8 mouse cellular contexts compared by ENCODE assay signal in genomic region chr7:67259828-67260563, GRCm38 (mm10). TPM values are rescaled to one million over a fixed set of nuclear protein-coding genes. Genes with fewer than 3 reads are reported as not detected.
DNase-seq lines count a peak whose midpoint lies in the region; ATAC-seq and TF ChIP-seq lines count a peak whose summit lies in the region.

No protein-coding gene starts in this region.

- WGBS in neural tube, embryonic 13.5 days, result 61% methylated on average over 4 of the region's 4 CpGs
- 68% methylated on average over 4 of the region's 4 CpGs for WGBS in neural tube, embryonic 15.5 days
- WGBS in forebrain, embryonic 16.5 days, result 25% methylated on average over 4 of the region's 4 CpGs
- 73% methylated on average over 4 of the region's 4 CpGs for WGBS in hindbrain, embryonic 14.5 days
- 21% methylated on average over 4 of the region's 4 CpGs for WGBS in liver, adult 2 months

- H3K4me1 ChIP-seq in neural tube, embryonic 13.5 days (replicated peaks), result no peaks in the 10 kb centered on the region
- no peaks in the 10 kb centered on the region for H3K4me1 ChIP-seq in neural tube, embryonic 15.5 days
- H3K4me1 ChIP-seq in forebrain, embryonic 16.5 days (replicated peaks; ENCODE audit: control insufficient read depth, insufficient read depth, low read length), result no peaks in the 10 kb centered on the region
- H3K4me1 ChIP-seq in hindbrain, embryonic 14.5 days (replicated peaks; ENCODE audit: control insufficient read depth, insufficient read depth, low read length), result no peaks in the 10 kb centered on the region
- peaks cover 3% of the 10 kb centered on the region; the same call in 1 of the 2 replicates for H3K4me1 ChIP-seq in liver, adult 2 months (ENCODE audit: control insufficient read depth, insufficient read depth, low read length)

- no peak overlapping the region for H3K4me2 ChIP-seq in neural tube, embryonic 13.5 days
- H3K4me2 ChIP-seq in neural tube, embryonic 15.5 days, result no peak overlapping the region
- H3K4me2 ChIP-seq in forebrain, embryonic 16.5 days (ENCODE audit: low read length), result no peak overlapping the region
- H3K4me2 ChIP-seq in hindbrain, embryonic 14.5 days (replicated peaks), result no peak overlapping the region

- no peaks in the 10 kb centered on the region; the same call in 1 of the 2 replicates for H3K79me2 ChIP-seq in liver, adult 2 months (ENCODE audit: control insufficient read depth, insufficient read depth, low read length)

- H3K36me3 ChIP-seq in neural tube, embryonic 13.5 days, result peaks cover 29% of the 10 kb centered on the region
- H3K36me3 ChIP-seq in neural tube, embryonic 15.5 days, result peaks cover 12% of the 10 kb centered on the region; the same call in 1 of the 2 replicates
- peaks cover 9% of the 10 kb centered on the region for H3K36me3 ChIP-seq in forebrain, embryonic 16.5 days (ENCODE audit: control insufficient read depth, insufficient read depth)
- H3K36me3 ChIP-seq in hindbrain, embryonic 14.5 days (replicated peaks; ENCODE audit: control insufficient read depth, insufficient read depth), result peaks cover 27% of the 10 kb centered on the region
- peaks cover 21% of the 10 kb centered on the region for H3K36me3 ChIP-seq in liver, adult 2 months (ENCODE audit: control insufficient read depth, insufficient read depth, low read length)

- no peaks in the 10 kb centered on the region for H3K27me3 ChIP-seq in neural tube, embryonic 13.5 days
- H3K27me3 ChIP-seq in neural tube, embryonic 15.5 days (replicated peaks), result no peaks in the 10 kb centered on the region
- H3K27me3 ChIP-seq in forebrain, embryonic 16.5 days (replicated peaks; ENCODE audit: control insufficient read depth, insufficient read depth, low read length), result no peaks in the 10 kb centered on the region
- no peaks in the 10 kb centered on the region for H3K27me3 ChIP-seq in hindbrain, embryonic 14.5 days (ENCODE audit: control insufficient read depth, insufficient read depth, low read length)
- no peaks in the 10 kb centered on the region for H3K27me3 ChIP-seq in liver, adult 2 months (ENCODE audit: control insufficient read depth, insufficient read depth, low read length)

- peak; percentile 4 for DNase-seq in brain, embryonic 18.5 days (ENCODE audit: low read depth, low spot score)
- peak; percentile 60 for DNase-seq in hindbrain, embryonic 14.5 days (ENCODE audit: low spot score)
- DNase-seq in liver, adult 2 months (ENCODE audit: extremely low read depth, low read depth, low spot score), result peak; percentile 82
- peak; percentile 42 for DNase-seq in ovary, postnatal 36 days (ENCODE audit: low spot score)

- H3K9ac ChIP-seq in neural tube, embryonic 13.5 days, result no peak overlapping the region
- no peak overlapping the region for H3K9ac ChIP-seq in neural tube, embryonic 15.5 days (replicated peaks)
- no peak overlapping the region for H3K9ac ChIP-seq in forebrain, embryonic 16.5 days (replicated peaks; ENCODE audit: low read depth, low read length)
- no peak overlapping the region for H3K9ac ChIP-seq in hindbrain, embryonic 14.5 days
- H3K9ac ChIP-seq in liver, adult 2 months (ENCODE audit: low read depth, low read length), result no peak overlapping the region

- TF ChIP-seq POLR2A in liver, adult 2 months (IDR thresholded peaks at IDR 0.05; ENCODE audit: extremely low read depth, insufficient read depth, low read length), result no peak

- H3K4me3 ChIP-seq in neural tube, embryonic 13.5 days, result no peak overlapping the region
- no peak overlapping the region for H3K4me3 ChIP-seq in neural tube, embryonic 15.5 days (replicated peaks)
- no peak overlapping the region for H3K4me3 ChIP-seq in forebrain, embryonic 16.5 days (replicated peaks; ENCODE audit: low read length)
- H3K4me3 ChIP-seq in hindbrain, embryonic 14.5 days (replicated peaks; ENCODE audit: low read length), result no peak overlapping the region
- H3K4me3 ChIP-seq in liver, adult 2 months (ENCODE audit: insufficient read depth, low read depth, low read length), result no peak overlapping the region

- peak; percentile 67; the same call in 1 of the 2 replicates for ATAC-seq in neural tube, embryonic 13.5 days (ENCODE audit: low read depth)
- ATAC-seq in neural tube, embryonic 15.5 days (ENCODE audit: low FRiP score), result no peak
- peak; percentile 87 for ATAC-seq in forebrain, embryonic 16.5 days
- 0 out of 2 replicates have a peak, but pooled peaks have one; percentile 64 for ATAC-seq in hindbrain, embryonic 14.5 days (ENCODE audit: low FRiP score)
- ATAC-seq in monocyte, adult 5-6 weeks (replicated peaks; ENCODE audit: insufficient number of reproducible peaks, low FRiP score, low TSS enrichment, poor library complexity, severe bottlenecking), result no peak

- TF ChIP-seq CTCF in liver, adult 2 months (IDR thresholded peaks at IDR 0.05; ENCODE audit: low read depth, low read length), result no peak

- no peaks in the 10 kb centered on the region for H3K9me3 ChIP-seq in neural tube, embryonic 13.5 days
- no peaks in the 10 kb centered on the region for H3K9me3 ChIP-seq in neural tube, embryonic 15.5 days (replicated peaks)
- H3K9me3 ChIP-seq in forebrain, embryonic 16.5 days (ENCODE audit: control insufficient read depth, low read length), result no peaks in the 10 kb centered on the region
- H3K9me3 ChIP-seq in hindbrain, embryonic 14.5 days (ENCODE audit: control insufficient read depth, low read length), result no peaks in the 10 kb centered on the region

- H3K27ac ChIP-seq in neural tube, embryonic 13.5 days (replicated peaks), result no peak overlapping the region
- H3K27ac ChIP-seq in neural tube, embryonic 15.5 days (replicated peaks), result no peak overlapping the region
- no peak overlapping the region for H3K27ac ChIP-seq in forebrain, embryonic 16.5 days (ENCODE audit: low read length)
- H3K27ac ChIP-seq in hindbrain, embryonic 14.5 days, result no peak overlapping the region
- no peak overlapping the region for H3K27ac ChIP-seq in liver, adult 2 months (replicated peaks; ENCODE audit: insufficient read depth, low read depth, low read length)

RNA-seq across cellular contexts. Expression of gene Lysmd4, which starts 37.7 kb away (rescaled TPM):
- 32.7 and 37.4 TPM in 2 replicates for polyA plus RNA-seq in neural tube, embryonic 13.5 days (2015; fragmentation: Nextera tagmentation; extraction: Ambion mirVana)
- 33.1 and 37.0 TPM in 2 replicates for polyA plus RNA-seq in neural tube, embryonic 15.5 days (2015; fragmentation: Nextera tagmentation; extraction: Ambion mirVana)
- polyA plus RNA-seq in forebrain, embryonic 16.5 days (2015; fragmentation: Nextera tagmentation; extraction: Ambion mirVana), result 38.2 and 40.6 TPM in 2 replicates
- polyA plus RNA-seq in hindbrain, embryonic 14.5 days (2014; fragmentation: Nextera tagmentation; extraction: Ambion mirVana), result 29.8 and 32.2 TPM in 2 replicates
- 9.5 and 9.6 TPM in 2 replicates for total RNA-seq in liver, adult 2 months (2014; rRNA removed)
- polyA plus RNA-seq in liver, adult 2 months (2012; rRNA removed), result 8.3 and 8.5 TPM in 2 replicates
- total RNA-seq in monocyte, adult 5-6 weeks (2017), result 2.7 to 7.8 TPM (median 7.5 TPM) in 3 replicates

Comparison
In these comparisons a context has a peak if more than half of its experiments do, and no peak if none do; other contexts are left out.
1. ATAC-seq: peak in neural tube, embryonic 13.5 days (single experiment), forebrain, embryonic 16.5 days (single experiment) and hindbrain, embryonic 14.5 days (single experiment); none in neural tube, embryonic 15.5 days (single experiment) and monocyte, adult 5-6 weeks (single experiment).
2. DNase-seq: peak in every context shown above with its lines; median percentile 82 in liver, adult 2 months; 60 in hindbrain, embryonic 14.5 days; 42 in ovary, postnatal 36 days; 4 in brain, embryonic 18.5 days.